Mouse (Mus musculus) small intestine, adult 2 months (tissue): ENCODE measurements around the gene Ap3m1.

ENCODE experiments used
- CTCF ChIP-seq: fragments of 200-500 bp; IDR thresholded peaks from 2 replicates; pipeline ENCODE4 v1.5.1; 2012; ENCODE audit warnings: low read depth, mild to moderate bottlenecking, control low read depth, inconsistent platforms, low read length, moderate library complexity, mixed read lengths; ENCODE audit not compliant: insufficient replicate concordance, insufficient read length; ENCODE audit errors: extremely low read depth
- POLR2A ChIP-seq: fragments of 200-500 bp; IDR thresholded peaks from 2 replicates; pipeline ENCODE4 v1.6.1; 2012; ENCODE audit warnings: low read depth, mild to moderate bottlenecking, control low read depth, inconsistent platforms, low read length, moderate library complexity

GRCm38 (mm10) chr14:21052781-21053130 lies 448 bp upstream of the Ap3m1 start:
- TF ChIP-seq CTCF (no peak), POLR2A (no peak)
